Mouse (Mus musculus) ES-CJ7 (cell line): ENCODE data around the gene Heatr5a.

Experiments
- DNase-seq: peaks from one replicate; pipeline ENCODE4 v3.0.0; 2011; ENCODE audit warnings: low read depth, low spot score

Gene Heatr5a

DNA sequence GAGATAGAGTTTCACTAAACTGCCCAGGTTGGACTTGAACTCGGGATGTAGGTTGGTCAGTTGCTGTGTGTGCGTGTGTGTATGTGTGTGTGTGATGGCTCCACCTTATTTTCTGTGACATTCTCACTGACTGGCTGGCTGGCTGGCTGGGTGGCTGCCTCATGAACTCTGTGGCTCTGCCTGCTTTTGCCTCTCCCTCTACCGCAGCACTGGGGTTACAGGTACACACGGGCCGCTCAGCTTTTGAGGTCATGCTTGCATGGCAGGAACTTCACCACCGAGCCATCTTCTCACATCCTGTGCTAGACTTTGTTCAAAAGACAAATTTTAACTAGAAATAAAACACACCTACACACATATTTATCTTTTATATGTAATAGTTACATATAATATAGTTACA lies 84.8 kb downstream of the Heatr5a start:
- no peak for DNase-seq

DNA sequence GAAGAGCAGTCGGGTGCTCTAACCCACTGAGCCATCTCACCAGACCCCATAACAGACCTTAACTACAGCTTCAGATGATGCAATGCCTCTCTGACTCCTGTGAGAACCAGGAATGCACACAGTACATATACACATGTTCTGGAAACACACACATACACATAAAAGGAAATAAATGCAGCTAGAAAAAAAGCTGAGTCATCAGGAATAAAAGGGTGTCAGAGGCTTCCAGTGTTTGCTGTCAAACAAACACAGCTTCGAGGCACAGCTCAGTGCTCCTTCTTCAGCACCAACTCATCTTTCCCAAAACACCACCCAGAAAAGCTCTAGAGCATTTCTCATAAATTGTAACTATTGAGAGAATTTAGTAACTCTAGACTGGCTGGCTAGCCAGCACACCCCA lies 86.3 kb downstream of the Heatr5a start:
- no peak for DNase-seq

DNA sequence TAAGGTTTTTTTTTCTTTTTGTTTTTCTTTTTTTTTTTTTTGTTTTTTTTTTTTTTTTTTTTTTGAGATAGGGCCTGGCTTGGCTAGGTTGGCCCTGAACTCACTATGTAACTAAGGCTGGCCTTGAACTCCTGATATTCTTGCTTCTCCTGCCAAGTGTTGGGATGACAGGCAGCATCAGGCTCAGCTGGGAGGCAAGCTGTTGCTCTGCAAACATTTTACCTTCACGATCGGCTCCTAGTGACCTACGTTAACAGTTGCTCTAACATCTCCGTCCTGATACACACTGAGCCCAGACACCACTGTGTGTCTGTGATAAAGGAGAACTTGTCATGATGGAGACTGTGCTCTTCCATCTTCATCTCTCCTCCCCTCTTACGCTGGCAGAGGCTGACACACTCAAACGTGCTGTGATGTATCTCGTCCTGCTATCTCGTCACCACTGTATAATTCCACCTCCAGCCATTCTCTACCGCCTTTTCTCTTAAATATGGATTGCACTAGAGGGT lies 87.8 kb downstream of the Heatr5a start:
- no peak for DNase-seq

DNA sequence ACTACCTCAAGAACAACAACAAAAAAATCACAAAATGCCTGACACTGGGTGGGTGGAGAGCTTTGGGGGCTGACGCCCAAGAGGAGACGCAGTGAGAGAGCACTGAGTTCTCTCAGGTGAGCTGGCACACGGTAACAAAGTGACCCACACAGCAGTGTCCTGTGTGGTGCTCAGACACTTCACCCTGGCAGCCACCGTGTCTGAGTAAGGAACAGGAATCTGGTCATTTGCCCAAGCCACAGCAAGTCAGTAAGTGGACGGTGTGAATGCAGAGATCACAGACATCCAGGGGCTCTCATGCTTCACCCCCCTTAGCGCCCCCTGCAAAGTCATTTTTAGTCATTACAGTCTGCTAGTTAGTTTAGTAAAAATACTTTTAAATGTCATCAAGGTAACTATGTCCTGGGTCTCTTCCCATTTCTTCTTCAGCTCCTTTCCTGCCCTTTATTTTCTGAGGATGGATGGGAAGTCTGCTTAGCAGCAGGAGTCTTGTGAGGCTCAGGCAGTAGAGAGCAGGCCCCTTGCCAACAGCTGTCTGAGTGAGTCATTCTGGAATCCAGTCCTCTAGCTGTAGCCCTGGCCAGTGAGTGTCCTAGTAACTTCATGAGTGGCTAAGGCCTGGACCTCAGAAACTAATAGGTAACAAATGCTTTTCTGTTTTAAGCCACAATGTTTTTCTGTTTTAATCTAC lies 88.4 kb downstream of the Heatr5a start:
- no peak for DNase-seq

DNA sequence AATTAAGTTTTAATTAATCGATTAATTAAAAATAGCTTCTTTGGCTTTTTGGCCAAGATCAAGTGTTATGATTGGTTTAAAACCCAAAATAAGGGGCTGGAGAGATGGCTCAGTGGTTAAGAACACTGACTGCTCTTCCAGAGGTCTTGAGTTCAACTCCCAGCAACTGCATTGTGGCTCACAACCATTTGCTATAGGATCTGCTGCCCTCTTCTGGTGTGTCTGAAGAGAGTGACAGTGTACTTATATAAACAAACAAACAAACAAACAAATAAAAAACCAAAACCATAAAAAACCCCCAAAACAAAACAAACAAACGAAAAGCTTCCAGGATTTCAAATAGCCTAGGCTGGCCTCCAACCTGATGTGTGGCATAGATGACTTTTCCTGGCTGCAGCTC lies 89.3 kb downstream of the Heatr5a start:
- DNase-seq = no peak

DNA sequence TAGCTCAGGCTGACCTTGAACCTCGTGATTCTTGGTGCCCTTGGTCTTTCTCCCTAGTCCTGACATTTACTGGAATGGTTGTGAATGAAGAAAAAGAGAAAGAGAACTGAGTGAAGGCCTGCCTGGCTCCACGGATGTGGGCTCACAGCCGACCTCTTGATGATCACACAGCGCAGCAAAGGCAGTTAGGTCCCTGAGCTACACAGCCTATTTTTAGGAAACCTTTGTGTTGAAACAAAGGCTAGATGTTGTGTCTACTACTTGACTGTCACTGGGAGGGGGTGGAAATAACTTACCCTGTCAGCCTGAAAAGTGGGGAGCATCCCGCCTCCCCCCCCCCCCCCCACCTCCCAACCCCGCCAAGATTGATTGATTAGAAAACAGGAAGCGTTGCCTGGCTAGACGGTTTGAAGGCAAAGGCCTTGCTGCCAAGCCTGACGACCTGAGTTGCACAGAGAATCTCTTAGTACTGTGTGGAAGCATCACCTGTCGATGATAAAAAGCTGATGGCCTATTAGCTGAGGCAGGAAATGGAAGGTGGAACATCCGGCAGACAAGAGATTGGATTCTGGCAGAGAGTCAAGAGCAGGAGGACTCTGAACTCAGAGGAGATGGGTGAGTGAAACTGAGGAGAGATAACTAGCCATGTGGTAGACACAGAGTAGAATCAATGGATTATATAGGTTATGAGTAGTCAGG lies 99.5 kb downstream of the Heatr5a start:
- no peak for DNase-seq

DNA sequence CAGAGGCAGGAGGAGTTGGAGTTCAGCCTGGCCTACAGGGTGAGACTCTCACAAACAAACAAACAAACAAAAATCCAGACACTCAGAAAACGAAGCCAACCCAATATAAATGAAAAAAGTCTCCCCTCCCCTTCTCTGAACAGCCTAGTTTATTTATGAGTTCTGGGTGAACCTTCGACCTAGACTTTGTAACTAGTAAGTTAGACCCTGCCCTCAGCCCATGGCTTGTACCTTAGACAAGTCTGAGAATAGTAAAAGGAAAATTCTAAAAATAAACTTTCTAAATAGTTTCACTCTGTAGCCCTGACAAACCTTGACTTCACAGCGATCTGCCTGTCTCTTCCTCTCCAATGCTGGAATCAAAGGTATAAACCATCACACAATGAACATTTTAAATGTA lies 101.6 kb downstream of the Heatr5a start:
- no peak for DNase-seq

DNA sequence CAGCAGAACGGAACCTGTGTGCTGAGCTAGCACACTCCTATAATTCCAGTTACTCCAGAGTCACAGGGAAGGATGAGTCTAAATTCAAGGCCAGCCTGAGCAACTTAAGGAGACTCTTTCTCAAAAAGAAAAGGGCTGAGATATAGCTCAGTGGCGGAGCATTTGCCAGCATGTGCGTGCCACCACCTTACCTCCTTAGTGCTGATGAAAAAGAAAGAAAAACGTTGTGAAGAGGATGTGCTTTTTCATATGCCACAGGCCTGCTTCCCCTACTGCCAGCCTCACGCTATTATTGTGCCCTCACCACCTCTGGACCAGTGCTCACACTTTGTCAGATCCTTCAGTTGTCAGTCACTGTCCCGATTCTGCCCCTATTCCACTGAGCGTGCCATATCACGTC lies 104.0 kb downstream of the Heatr5a start:
- DNase-seq = no peak

DNA sequence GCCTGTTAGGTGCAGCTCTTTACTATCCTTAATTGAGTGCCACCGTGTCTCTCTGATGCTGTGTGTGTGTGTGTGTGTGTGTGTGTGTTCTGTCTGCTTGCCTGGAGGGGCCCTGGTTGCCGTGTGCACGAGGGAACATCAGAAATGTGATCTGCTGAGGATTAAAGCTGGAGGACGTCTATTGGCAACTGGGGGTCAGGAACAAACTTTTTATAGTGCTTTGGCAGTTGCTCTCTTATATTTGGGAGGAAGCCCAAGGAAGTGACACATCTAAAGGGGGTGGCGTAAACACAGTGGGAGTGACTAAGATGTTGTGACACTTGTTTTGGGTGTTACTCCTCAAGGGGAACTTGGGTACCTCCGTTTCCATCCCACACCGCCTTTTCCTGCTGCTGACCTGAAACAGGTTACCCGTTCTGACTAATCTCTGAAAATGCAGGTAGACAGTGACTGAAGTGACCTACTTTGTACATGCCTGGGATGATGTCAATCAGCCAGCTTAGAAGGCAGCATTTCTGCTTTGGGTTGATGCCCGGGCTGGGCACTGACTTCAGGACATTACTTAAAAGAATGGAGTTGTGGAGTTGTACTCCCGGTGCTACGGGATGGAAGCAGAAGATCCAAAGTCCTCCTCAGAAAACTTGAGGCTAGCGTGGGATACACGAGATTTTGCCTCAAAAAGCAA lies 104.8 kb downstream of the Heatr5a start:
- no peak for DNase-seq

DNA sequence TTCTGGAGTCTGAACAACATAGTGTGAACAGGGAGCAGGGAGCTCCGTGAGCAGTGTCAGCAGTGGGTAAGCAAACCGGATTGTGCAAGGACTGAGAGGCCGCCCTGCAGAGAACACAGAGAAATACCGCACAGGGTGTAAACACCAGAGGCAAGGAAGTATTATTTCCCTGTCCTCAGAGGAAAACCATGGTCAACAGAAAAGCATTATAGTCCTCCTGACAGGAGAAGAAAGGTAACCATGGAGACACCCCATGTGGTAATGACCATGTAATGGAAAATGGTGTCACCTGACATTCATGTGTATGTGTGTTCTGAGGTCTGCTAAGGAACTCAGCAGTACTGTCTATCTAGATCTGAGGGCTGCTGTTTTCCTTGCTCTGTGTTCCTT lies 105.3 kb downstream of the Heatr5a start:
- no peak for DNase-seq

DNA sequence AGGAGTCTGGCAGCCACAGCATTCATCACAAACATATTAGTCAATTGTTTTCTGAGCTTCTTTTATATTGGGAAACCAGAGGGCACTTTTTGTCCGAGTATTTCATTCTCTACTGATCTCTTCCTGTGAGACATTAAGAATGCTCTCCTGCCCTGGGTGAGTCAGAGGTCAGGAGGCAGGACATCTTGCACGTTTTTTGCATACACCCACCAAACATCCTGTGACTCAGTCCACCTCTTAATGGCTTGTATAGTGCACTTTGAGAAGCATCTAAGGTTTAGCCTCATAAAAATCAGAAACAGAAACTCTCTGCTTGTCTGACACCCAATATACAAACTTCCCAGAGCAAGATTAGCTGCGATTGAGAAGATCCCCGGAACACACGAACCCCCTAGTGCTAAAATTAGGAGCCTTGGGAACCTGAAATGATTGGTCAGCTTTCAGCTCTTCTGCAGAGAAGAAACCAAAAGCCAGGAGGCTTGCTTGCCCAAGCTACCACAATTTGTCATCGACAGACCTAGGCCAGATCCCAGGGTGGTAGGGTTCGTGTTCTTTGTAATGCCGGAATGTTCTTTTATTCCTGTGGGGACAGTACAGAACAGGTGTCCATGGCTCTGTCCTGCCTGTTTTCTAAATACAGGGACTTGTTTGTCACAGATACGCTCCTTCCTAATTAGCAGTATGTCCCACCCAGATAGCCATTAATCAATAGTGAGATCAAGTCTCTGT lies 105.9 kb downstream of the Heatr5a start:
- no peak for DNase-seq

DNA sequence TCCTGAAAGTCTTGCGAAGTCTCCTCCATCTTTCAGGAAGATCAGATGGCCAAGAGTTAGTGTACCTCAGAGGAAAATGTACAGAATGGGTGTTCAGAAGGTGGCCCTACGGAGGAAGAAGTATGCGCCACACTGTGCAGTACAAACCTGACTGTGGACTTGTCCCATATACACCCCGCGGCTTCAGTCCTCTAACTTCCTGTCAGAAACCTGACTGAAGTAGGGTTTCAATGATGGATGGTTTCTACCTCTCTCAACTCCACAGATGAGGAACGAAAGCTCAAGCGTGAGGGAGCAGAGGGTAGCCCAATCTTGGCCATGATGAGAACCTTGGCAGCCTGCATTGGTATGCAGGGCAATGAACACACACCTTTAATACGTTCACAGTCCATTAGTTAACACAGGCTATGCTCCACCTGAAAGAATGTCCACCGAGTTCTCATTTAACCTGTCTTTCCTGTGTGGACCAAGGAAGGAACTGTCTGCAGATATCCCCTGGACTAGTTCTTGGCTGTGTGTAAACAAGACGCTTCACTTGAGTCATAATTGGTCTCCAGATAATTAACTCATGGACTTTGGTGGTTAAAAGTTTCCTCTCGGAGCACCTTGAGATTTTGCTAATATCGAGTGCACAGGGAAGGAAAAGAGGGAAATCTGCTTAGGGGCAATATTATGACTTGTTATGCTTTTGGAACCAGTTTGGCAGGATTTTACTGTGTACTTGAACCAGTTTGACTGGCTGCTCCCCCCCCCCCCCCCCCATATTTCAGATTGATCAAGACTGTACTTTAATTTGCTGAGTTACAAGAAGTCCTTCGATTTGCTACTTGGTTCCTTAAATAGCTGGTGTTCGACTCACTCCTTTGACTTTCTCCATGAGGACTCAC lies 107.8 kb downstream of the Heatr5a start:
- DNase-seq = no peak

DNA sequence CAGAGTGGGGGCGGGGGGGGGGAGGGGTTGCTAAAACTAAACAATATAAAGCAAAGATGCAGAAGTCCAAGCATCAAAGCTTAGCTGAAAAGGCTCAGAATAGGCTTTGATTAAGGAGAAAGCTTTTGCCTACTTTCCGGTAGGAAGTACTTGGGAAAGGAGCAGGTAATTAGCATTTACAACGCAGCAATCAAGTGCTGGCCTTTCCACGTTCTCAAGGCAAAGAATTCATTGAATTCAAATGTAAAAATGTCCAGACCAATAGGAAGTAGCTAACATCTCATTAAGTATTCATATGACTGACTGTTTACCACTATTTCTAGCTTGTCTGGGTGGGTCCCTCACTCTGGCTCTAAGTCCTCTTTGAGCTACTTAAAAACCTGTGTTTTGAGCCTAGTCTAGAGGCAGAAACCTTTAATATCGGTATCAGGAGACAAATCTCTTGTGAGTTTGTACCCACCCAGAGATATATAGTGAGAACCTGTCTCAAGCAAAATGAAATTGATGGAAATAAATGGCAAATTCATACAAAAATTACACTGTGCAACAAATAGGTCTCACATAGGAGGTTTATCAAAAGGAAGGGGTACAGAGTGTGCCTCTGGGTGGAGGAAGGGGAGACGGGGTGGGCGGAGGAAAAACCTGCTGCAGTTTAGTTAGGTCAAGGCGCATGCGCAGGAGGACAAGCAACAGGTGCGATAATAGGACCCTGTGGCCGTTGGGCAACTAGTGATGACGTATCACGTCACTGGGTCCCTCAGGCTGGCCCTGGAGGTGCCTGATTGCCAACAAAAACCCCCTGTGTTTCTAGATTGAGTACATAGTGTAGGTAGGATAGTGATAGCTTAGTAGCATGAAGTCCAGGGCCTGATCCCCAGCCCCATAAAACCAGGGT lies 112.7 kb downstream of the Heatr5a start:
- peak; percentile 95 for DNase-seq

DNA sequence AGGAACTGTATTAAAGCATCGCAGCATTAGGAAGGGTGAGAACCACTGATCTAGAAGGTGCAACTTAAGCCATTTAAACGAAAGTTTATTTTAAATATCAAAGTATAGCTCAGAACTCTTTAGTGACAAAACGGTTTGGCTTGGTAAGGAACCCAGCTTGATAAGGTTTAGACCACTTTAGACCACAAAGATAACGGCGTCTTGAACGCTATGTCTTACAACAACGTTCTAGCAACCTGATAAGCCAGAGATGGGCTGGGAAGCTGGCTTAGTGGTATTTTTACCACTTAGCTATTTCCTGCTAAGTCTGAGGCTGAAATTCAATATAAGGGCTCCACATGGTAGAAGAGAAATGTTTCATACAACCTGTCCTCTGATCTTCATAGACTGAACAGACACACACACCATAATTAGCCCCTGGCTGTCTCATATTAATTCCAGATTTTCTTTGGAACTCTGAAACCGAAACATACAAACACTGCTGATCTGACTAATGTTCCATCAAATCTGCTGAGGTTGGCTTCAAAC lies 114.3 kb downstream of the Heatr5a start:
- no peak for DNase-seq

DNA sequence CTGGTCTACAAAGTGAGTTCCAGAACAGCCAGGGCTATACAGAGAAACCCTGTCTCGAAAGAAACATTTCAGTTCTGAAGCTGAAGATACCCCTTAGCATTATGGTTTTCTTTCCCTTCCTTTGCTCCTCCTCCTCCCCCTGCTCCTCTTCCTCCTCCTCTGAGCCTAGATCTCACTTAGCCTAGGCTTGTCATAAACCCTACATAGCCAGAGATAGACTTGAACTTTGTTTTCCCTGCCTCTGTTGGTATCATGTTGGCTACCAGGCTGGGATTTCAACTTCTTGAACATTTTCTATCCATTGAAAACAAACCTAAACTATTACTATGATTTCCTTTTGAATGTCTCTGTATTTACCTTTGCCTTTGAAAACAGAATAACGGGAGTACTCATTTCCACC lies 115.2 kb downstream of the Heatr5a start:
- DNase-seq = no peak

DNA sequence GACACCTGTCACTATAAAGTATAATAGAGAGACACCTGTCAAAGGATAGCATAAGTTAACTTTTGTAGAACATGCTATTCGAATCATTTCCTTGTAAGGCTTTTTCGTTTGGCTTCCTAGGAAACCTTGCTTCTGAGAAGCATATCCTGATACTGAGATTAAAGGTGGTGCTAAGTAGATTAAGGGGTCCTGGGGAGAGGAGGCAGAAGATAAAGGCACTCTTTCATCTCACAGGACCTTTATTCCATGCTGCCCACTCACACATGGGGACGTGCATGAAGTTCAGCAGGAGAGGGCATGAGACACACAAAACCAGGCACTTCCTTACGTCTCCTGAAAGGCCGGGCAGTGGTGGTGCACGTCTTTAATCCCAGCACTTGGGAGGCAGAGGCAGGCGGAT lies 115.7 kb downstream of the Heatr5a start:
- DNase-seq = no peak

DNA sequence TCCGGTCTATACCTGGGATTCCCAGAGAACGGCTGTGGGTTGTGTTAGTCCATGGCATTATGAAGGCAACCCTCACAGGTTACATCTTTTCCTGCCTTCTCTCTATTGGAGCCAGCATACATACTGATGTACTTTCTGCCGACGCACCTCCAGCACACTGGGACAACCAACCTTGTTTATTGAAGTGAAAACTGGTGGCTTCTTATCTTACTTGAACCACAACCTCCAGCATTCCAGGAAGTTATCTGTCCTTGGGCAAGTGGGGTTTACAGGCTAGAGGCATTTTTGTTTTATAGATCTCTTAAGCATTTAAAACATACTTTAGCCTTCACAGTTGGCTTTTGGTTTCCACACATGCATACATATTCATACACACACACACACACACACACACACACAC lies 119.5 kb downstream of the Heatr5a start:
- no peak for DNase-seq

DNA sequence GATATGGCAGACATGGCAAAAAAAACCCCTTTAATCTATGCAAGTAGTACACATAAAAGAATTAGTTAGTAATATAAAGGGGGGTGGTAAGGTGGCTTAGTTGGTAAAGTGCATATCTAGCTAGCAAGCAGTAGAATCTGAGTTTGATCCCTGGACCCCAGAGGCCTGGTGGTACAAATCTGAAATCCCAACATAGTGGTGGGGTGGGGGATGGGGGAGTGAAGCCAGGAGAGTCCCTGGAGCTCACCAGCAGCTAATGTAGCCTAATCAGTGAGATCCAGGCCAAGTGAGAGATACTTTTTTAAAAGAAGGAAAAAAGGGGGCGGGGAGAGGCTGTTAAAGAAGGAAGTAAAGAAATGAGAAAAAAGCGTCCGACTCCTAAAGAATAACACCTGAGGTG lies 120.0 kb downstream of the Heatr5a start:
- DNase-seq = no peak

DNA sequence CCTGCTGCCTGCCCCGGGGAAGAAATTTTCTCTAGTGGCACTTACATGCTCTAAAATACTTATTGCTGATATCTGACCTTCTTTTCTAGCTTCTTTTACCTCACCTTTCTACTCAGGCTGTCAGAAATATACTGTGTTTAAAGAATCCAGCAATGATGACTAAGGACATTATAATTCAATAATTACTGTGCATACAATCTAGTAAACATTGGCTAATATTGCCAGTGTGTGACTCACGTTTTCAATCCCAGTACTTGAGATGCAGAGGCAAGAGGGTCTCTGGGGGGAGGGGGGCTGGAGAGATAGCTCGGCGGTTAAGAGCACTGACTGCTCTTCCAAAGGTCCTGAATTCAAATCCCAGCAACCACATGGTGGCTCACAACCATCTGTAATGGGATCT lies 120.8 kb downstream of the Heatr5a start:
- no peak for DNase-seq

DNA sequence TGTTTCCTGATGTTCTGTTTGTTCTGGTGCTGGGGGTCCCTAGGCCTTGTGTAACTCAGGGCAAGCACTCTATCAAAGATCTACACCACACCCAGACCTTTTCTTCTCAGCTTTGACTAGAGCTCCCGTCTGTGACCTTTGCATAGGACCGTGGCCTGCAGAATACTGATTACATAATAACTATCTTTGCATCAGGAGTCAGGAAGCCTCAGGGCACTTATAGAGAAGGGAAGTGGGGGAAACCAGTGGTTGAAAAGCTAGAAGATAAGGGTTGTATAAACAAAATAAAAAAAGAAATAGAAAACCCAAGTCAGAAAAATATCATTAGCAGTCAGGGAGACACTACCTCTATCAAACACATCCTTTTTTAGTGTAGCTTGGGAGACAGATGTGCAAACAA lies 121.2 kb downstream of the Heatr5a start:
- peak; percentile 39 for DNase-seq
